Mouse (Mus musculus): ENCODE measurements around the gene 2510039O18Rik. TPM values are rescaled to one million over a fixed set of nuclear protein-coding genes. Genes with fewer than 3 reads are reported as not detected.

2510039O18Rik gene
- polyA plus RNA-seq, 1 experiment from 2014 or later: 6.5 TPM

DNA sequence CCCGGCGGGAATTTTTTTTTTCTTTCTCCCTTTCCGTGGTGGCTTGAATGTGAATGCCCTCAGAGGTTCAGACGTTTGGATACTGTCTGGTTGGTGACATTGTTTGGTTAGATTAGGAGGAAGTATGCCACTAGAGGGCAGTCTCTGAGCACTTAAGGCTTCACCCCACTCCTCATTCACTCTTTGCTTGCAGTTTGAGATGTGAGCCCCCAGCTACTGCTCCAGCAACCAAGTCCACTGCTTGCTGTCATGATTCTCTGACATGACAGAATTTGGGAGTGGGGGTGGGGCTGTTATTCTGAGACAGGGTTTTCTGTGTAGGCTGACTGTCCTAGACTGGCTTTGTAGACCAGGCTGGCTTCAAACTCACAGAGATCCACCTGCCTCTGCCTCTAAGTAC is 12.9 kb downstream of the 2510039O18Rik start:
- Histone ChIP-seq H3K9me3 (ENCODE audit: low read length) (no peaks in the 10 kb centered on the region), H3K4me2 (ENCODE audit: low read depth, low read length) (no peak overlapping the region), H3K4me1 (ENCODE audit: insufficient read depth) (no peaks in the 10 kb centered on the region), H3K9ac (replicated peaks) (no peak overlapping the region), H3K36me3 (replicated peaks; ENCODE audit: insufficient read depth, low read length) (no peaks in the 10 kb centered on the region), H3K27ac (ENCODE audit: low read depth) (no peak overlapping the region), H3K27me3 (ENCODE audit: insufficient read depth, low read length) (no peaks in the 10 kb centered on the region), H3K4me3 (ENCODE audit: low read depth, low read length) (no peak overlapping the region)
- ATAC-seq (no peak), DNase-seq (no peak)
- WGBS (ENCODE audit: insufficient replicate concordance): 13% methylated on average over 4 of the region's 4 CpGs
- TF ChIP-seq CTCF (IDR thresholded peaks at IDR 0.05; ENCODE audit: low read depth) (peak; percentile 69), EP300 (IDR thresholded peaks at IDR 0.05; ENCODE audit: low read depth) (no peak)

GRCm38 (mm10) chr4:147957141-147957540 is 16.4 kb downstream of the 2510039O18Rik start:
- Histone ChIP-seq H3K9ac (replicated peaks) (no peak overlapping the region), H3K4me1 (ENCODE audit: insufficient read depth) (no peaks in the 10 kb centered on the region), H3K4me3 (ENCODE audit: low read depth, low read length) (no peak overlapping the region), H3K9me3 (ENCODE audit: low read length) (no peaks in the 10 kb centered on the region), H3K4me2 (ENCODE audit: low read depth, low read length) (no peak overlapping the region), H3K27me3 (ENCODE audit: insufficient read depth, low read length) (no peaks in the 10 kb centered on the region), H3K36me3 (replicated peaks; ENCODE audit: insufficient read depth, low read length) (no peaks in the 10 kb centered on the region), H3K27ac (ENCODE audit: low read depth) (no peak overlapping the region)
- WGBS (ENCODE audit: insufficient replicate concordance): 38% methylated on average over 11 of the region's 11 CpGs
- no peak for TF ChIP-seq CTCF (IDR thresholded peaks at IDR 0.05; ENCODE audit: low read depth)
- no peak for TF ChIP-seq EP300 (IDR thresholded peaks at IDR 0.05; ENCODE audit: low read depth)
- ATAC-seq (no peak), DNase-seq (no peak)

DNA sequence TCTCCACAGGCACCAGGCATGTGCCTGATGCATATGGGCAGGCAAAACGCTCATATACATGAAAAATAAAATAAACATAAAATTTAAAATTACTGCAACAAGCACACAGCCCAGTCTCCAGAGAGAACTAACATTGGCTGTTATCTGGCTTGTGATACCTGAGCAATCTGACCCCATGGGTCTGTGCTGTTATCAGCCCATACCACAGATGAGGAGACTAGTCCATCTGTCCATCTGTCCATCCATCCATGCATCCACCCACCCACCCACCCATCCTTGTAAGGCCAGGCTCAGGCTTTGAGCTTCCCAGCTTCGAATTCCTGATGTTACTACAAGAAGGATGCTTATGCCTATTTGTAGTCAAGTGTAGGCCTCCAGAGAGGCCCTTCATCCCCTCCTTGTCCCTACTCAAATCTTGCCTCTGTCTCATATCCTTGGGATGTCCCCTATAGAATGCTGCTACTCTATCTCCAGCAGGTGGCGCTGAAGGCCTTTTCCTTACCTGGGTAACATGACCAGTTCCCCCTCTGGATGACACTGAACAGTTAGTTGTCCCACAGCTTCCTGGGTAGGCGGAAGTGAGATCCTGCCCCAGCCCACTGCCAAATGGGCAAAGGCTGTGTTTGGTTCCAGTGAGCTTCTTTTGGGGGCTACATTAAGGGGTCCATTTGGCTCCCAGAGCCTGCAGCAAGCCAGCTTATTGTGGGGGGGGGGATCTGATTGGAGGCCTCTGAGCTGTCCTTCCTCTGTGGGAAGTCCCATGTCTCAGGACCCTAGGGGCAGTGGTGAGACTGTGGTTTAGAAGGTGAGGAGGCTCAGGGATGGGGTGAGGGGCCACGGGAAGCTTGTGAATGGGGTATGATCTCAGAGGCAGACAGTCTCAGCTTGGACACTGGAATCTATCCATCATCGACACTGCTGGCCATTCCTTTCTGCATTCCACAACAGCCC is 19.5 kb downstream of the 2510039O18Rik start:
- no peak for TF ChIP-seq EP300 (IDR thresholded peaks at IDR 0.05; ENCODE audit: low read depth)
- peak; percentile 86 for TF ChIP-seq CTCF (IDR thresholded peaks at IDR 0.05; ENCODE audit: low read depth)
- 27% methylated on average over 6 of the region's 6 CpGs for WGBS (ENCODE audit: insufficient replicate concordance)
- peak; percentile 47 for ATAC-seq

DNA sequence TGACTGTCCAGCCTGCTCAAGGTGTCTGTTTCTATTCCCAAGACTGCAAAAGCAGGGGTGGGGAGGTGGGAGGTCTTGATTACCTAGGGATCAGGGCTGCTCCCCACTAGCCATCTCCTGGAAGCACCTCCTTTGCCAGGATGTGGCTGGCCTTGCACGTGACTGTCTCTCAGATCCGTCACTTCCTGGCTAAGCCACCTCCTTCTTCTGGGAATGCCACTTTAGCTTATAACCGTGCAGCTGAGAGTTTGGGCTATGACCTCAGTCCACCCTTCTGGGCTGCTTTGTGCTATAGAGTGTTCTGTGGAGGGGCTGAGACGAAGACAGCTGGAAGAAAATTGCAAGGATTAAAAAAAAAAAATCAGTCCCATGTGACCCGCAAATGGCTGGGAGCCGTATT is 22.1 kb downstream of the 2510039O18Rik start:
- Histone ChIP-seq H3K9me3 (ENCODE audit: low read length) (no peaks in the 10 kb centered on the region), H3K27ac (ENCODE audit: low read depth) (no peak overlapping the region), H3K4me2 (ENCODE audit: low read depth, low read length) (no peak overlapping the region), H3K9ac (replicated peaks) (no peak overlapping the region), H3K4me3 (ENCODE audit: low read depth, low read length) (no peak overlapping the region), H3K27me3 (ENCODE audit: insufficient read depth, low read length) (no peaks in the 10 kb centered on the region), H3K36me3 (replicated peaks; ENCODE audit: insufficient read depth, low read length) (no peaks in the 10 kb centered on the region), H3K4me1 (ENCODE audit: insufficient read depth) (no peaks in the 10 kb centered on the region)
- no peak for ATAC-seq
- WGBS (ENCODE audit: insufficient replicate concordance): 49% methylated on average over 6 of the region's 6 CpGs
- TF ChIP-seq EP300 (IDR thresholded peaks at IDR 0.05; ENCODE audit: low read depth) (no peak), CTCF (IDR thresholded peaks at IDR 0.05; ENCODE audit: low read depth) (no peak)
- DNase-seq: no peak

More for the DNA sequence above, 19.5 kb downstream of the 2510039O18Rik start:
- no peaks in the 10 kb centered on the region for H3K27me3 ChIP-seq (ENCODE audit: insufficient read depth, low read length)
- H3K9me3 ChIP-seq (ENCODE audit: low read length): no peaks in the 10 kb centered on the region
- H3K4me2 ChIP-seq (ENCODE audit: low read depth, low read length): no peak overlapping the region
- no peak overlapping the region for H3K9ac ChIP-seq (replicated peaks)
- H3K27ac ChIP-seq (ENCODE audit: low read depth): no peak overlapping the region
- H3K4me3 ChIP-seq (ENCODE audit: low read depth, low read length): no peak overlapping the region
- H3K36me3 ChIP-seq (replicated peaks; ENCODE audit: insufficient read depth, low read length): no peaks in the 10 kb centered on the region
- peak; percentile 75 for DNase-seq
- no peaks in the 10 kb centered on the region for H3K4me1 ChIP-seq (ENCODE audit: insufficient read depth)

- no peak for ATAC-seq
- WGBS (ENCODE audit: insufficient replicate concordance): 79% methylated on average over 15 of the region's 15 CpGs
These were observed 22.9 kb downstream of the 2510039O18Rik start for GRCm38 (mm10) chr4:147963623-147964022.

DNA sequence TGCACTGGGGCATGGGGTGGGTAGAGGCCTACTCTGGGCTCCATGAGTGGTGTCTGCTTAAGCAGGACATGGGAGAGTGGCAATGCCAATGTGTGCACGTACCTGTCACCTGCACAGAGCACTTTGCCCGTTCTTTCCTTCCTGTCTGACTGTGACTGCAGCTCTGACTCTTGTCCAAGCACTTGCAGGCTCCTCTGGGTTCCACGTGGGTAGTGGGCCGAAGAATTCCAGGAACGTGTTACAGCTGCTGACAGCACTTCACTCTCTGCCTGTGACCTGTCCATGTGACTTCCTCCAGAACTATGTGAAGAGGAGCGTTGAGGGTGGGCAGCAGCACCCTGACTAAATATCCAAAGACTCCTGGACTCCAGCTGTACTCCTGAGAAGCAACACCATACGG is 25.0 kb downstream of the 2510039O18Rik start:
- DNase-seq: no peak
- H3K27ac ChIP-seq (ENCODE audit: low read depth): no peak overlapping the region
- no peaks in the 10 kb centered on the region for H3K36me3 ChIP-seq (replicated peaks; ENCODE audit: insufficient read depth, low read length)
- H3K4me2 ChIP-seq (ENCODE audit: low read depth, low read length): no peak overlapping the region
- no peaks in the 10 kb centered on the region for H3K27me3 ChIP-seq (ENCODE audit: insufficient read depth, low read length)
- no peak for ATAC-seq
- TF ChIP-seq EP300 (IDR thresholded peaks at IDR 0.05; ENCODE audit: low read depth): no peak
- TF ChIP-seq CTCF (IDR thresholded peaks at IDR 0.05; ENCODE audit: low read depth): no peak
- H3K4me1 ChIP-seq (ENCODE audit: insufficient read depth): no peaks in the 10 kb centered on the region
- no peaks in the 10 kb centered on the region for H3K9me3 ChIP-seq (ENCODE audit: low read length)
- H3K4me3 ChIP-seq (ENCODE audit: low read depth, low read length): no peak overlapping the region
- WGBS (ENCODE audit: insufficient replicate concordance): 68% methylated on average over 7 of the region's 7 CpGs
- H3K9ac ChIP-seq (replicated peaks): no peak overlapping the region

More at GRCm38 (mm10) chr4:147963623-147964022, 22.9 kb downstream of the 2510039O18Rik start:
- DNase-seq: no peak
- Histone ChIP-seq H3K9ac (replicated peaks) (no peak overlapping the region), H3K36me3 (replicated peaks; ENCODE audit: insufficient read depth, low read length) (no peaks in the 10 kb centered on the region), H3K4me3 (ENCODE audit: low read depth, low read length) (no peak overlapping the region), H3K4me1 (ENCODE audit: insufficient read depth) (no peaks in the 10 kb centered on the region), H3K27me3 (ENCODE audit: insufficient read depth, low read length) (no peaks in the 10 kb centered on the region), H3K9me3 (ENCODE audit: low read length) (no peaks in the 10 kb centered on the region), H3K4me2 (ENCODE audit: low read depth, low read length) (no peak overlapping the region), H3K27ac (ENCODE audit: low read depth) (no peak overlapping the region)
- no peak for TF ChIP-seq EP300 (IDR thresholded peaks at IDR 0.05; ENCODE audit: low read depth)
- no peak for TF ChIP-seq CTCF (IDR thresholded peaks at IDR 0.05; ENCODE audit: low read depth)
